Mouse (Mus musculus): ENCODE data around the gene Ctu2.

DNA sequence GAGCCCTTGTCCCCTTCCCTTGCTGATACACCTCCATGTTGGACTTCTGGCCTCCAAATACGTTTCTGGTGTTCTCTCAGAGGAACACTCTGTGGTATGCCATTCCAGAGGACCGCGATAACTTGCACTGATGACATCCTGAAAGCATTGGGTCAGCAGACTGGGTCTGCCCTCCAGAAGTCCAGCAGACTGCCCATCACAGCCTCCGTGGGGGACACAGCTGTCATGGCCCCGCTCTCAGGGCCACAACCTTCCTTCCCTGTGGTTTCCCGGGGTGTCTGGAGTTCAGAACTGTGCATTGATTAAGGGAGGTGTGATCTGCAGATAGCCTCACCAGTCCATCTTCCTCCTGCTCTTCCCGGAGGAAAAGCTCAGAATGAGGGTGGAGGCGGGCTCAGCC lies 13.4 kb upstream of the Ctu2 start:
- no peak for TF ChIP-seq NANOG (IDR thresholded peaks at IDR 0.05; ENCODE audit: borderline replicate concordance, low read length)
- no peak for TF ChIP-seq CTCF (conservative IDR thresholded peaks at IDR 0.05; ENCODE audit: low read length)
- TF ChIP-seq POU5F1 (IDR thresholded peaks at IDR 0.05; ENCODE audit: borderline replicate concordance, low read length) = no peak
